Mouse (Mus musculus) forebrain, embryonic 16.5 days (tissue): ENCODE data around the gene AI661453. TPM values are rescaled to one million over a fixed set of nuclear protein-coding genes. Genes with fewer than 3 reads are reported as not detected.
"Not testable (repeated sequence)": the region's sequence is repeated elsewhere in the genome, so short reads cannot be mapped to it uniquely, and the experiment has no call there.

Source experiments
- ATAC-seq: fragments of 200-750 bp; cut with Nextera tagmentation; 2 replicates; pipeline ENCODE4 v1.8.0; 2017; ENCODE audit warnings: mild to moderate bottlenecking, moderate library complexity
- H3K27ac ChIP-seq: fragments of 300-500 bp; sonication (generic); 2 replicates; pipeline ENCODE4 v1.5.1; 2014; ENCODE audit warnings: low read length, control low read depth
- H3K27me3 ChIP-seq: fragments of 300-500 bp; sonication (generic); replicated peaks from 2 replicates; pipeline ENCODE4 v1.6.1; 2014; ENCODE audit warnings: low read length; ENCODE audit not compliant: control insufficient read depth, insufficient read depth
- H3K36me3 ChIP-seq: fragments of 300-500 bp; sonication (generic); 2 replicates; pipeline ENCODE4 v1.6.1; 2014; ENCODE audit not compliant: control insufficient read depth, insufficient read depth
- H3K4me1 ChIP-seq: fragments of 300-500 bp; sonication (generic); replicated peaks from 2 replicates; pipeline ENCODE4 v1.6.1; 2014; ENCODE audit warnings: low read length; ENCODE audit not compliant: control insufficient read depth, insufficient read depth
- H3K4me2 ChIP-seq: fragments of 300-500 bp; sonication (generic); 2 replicates; pipeline ENCODE4 v1.6.1; 2014; ENCODE audit warnings: mild to moderate bottlenecking, low read length, control low read depth
- H3K4me3 ChIP-seq: fragments of 300-500 bp; sonication (generic); replicated peaks from 2 replicates; pipeline ENCODE4 v1.5.1; 2014; ENCODE audit warnings: mild to moderate bottlenecking, low read length, control low read depth
- H3K9ac ChIP-seq: fragments of 300-500 bp; sonication (generic); replicated peaks from 2 replicates; pipeline ENCODE4 v1.6.1; 2014; ENCODE audit warnings: low read depth, low read length, control low read depth
- H3K9me3 ChIP-seq: fragments of 300-500 bp; sonication (generic); 2 replicates; pipeline ENCODE4 v1.6.1; 2016; ENCODE audit warnings: low read length; ENCODE audit not compliant: control insufficient read depth
- WGBS: fragments of 180-500 bp; shearing (Covaris S2); extraction: QIAGEN DNeasy Blood & Tissue Kit; methylation state at CpG from one replicate; pipeline ENCODE4 v1.1.7; 2014; 5-methylcytosine and 5-hydroxymethylcytosine counted together
- polyA plus RNA-seq: library from polyadenylated mRNA; unstranded; fragments of >200 nt; fragmentation: Nextera tagmentation; extraction: Ambion mirVana; gene quantifications from 2 replicates; pipeline ENCODE4 v1.2.1, GENCODE M21; 2015

The AI661453 gene
- polyA plus RNA-seq, 1 experiment from 2014 or later, result 0.22 TPM

DNA sequence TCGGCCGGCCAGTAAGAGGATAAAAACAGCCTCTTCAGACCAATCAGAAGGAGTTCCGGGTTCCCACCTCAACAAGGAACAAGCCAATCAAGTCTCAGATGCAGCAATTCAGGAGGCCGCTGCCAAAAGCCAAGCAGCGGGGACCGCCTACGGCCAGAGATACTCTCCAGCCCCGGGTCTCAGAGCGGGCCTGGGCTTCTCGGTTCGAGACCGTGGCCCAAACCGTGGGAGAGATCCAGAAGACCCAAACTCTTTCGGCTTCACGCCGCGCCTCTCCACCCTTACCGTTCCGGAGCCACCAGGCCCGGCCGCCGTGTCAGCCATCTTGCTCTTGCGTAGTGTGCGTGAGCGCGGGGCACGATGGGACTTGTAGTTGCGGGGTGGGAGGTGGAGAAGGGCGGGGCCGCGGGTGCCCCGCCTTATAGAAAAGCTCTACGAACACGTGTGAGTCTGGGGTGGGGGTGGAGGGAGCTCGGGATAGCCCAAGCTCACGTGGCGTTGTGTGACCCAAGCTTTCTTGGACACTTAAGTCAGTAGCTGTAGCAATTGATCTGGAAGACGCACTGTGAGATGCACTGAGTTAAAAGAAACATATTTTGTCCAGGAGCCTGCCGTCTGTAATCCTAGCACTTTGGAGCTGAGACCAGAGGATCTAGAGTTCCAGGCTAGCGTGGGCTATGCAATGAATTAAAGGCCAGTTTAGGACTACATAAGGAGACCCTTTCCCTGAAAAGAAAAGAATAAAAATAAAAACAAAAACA lies 65.7 kb downstream of the AI661453 start, which contains the start of gene Taf8:
TSS of gene Taf8 (minus strand) at position 347 of the 761 bp plus-strand sequence.
- peak; percentile 99 for ATAC-seq
- 2% methylated on average over 40 of the region's 40 CpGs for WGBS
- no peaks in the 10 kb centered on the region for H3K9me3 ChIP-seq
- no peaks in the 10 kb centered on the region for H3K36me3 ChIP-seq
- H3K4me3 ChIP-seq, result peak within 1 kb of the TSS; percentile 94
- H3K27me3 ChIP-seq, result no peaks in the 10 kb centered on the region
- H3K9ac ChIP-seq, result peak within 1 kb of the TSS; percentile 78
- H3K4me1 ChIP-seq, result peaks cover 15% of the 10 kb centered on the region
- H3K27ac ChIP-seq, result peak within 1 kb of the TSS; percentile 66
- H3K4me2 ChIP-seq, result peak within 1 kb of the TSS; percentile 94

DNA sequence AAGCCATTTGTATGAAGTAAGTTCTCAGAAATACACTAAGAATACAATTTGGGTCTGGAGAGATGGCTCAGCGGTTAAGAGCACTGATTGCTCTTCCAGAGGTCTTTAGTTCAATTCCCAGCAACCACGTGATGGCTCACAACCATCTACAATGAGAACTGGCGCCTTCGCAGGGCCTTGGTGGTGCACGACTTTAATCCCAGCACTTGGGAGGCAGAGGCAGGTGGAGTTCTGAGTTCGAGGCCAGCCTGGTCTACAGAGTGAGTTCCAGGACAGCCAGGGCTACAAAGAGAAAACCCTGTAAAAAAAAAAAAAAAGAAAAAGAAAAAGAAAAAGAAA lies 66.3 kb downstream of the AI661453 start:
- H3K27ac ChIP-seq, H3K9ac ChIP-seq, H3K9me3 ChIP-seq, H3K36me3 ChIP-seq, ATAC-seq, H3K27me3 ChIP-seq, H3K4me2 ChIP-seq, H3K4me3 ChIP-seq: not testable (repeated sequence)
- peaks cover 15% of the 10 kb centered on the region for H3K4me1 ChIP-seq
- WGBS, result 72% methylated on average over 6 of the region's 6 CpGs

DNA sequence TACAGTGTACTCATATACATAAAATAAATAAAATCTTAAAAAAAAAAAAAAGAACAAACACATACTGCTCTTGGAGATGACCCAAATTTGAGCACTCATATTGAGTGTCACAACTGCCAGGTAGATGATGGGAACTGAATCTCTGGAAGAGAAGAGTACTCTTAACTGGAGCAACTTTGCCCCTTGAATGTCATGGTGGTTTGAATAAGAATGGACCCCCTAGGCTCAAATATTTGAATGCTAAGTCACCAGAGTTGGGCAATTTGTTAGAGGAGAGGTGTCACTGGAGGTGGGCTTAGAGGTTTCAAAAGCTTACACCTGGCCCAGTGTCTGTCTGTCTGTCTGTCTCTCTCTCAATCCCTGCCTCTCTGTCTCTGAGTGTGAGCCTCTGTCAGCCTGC lies 67.3 kb downstream of the AI661453 start:
- Histone ChIP-seq H3K9me3 (no peaks in the 10 kb centered on the region), H3K9ac (no peak overlapping the region), H3K27ac (no peak overlapping the region), H3K36me3 (no peaks in the 10 kb centered on the region), H3K4me3 (no peak overlapping the region), H3K4me1 (peaks cover 15% of the 10 kb centered on the region), H3K27me3 (no peaks in the 10 kb centered on the region), H3K4me2 (no peak overlapping the region)
- ATAC-seq, result no peak

DNA sequence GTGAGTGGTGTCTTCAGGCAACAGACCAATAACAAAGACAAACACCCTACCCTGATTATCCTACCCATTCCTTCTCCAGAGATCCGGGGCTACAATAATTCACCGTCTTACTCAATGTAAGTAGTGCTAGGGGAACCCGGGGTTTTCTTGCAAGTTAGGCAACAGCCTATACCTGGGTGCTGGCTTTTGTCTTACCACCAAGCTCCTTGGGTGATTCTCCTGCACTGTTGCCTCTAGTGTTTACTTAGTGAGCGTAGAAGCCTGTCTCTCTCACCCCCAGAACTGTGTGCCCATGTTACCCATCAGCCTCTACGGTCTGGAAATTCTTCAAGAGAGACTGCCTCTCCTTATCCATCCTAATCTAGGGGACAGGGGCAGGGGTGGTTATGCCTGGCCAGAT lies 67.8 kb downstream of the AI661453 start:
- Histone ChIP-seq H3K9me3 (no peaks in the 10 kb centered on the region), H3K9ac (no peak overlapping the region), H3K4me3 (no peak overlapping the region), H3K4me2 (no peak overlapping the region; the same call in 1 of the 2 replicates), H3K27ac (no peak overlapping the region), H3K27me3 (no peaks in the 10 kb centered on the region), H3K4me1 (peaks cover 15% of the 10 kb centered on the region), H3K36me3 (no peaks in the 10 kb centered on the region)
- WGBS, result 77% methylated on average over 5 of the region's 5 CpGs
- no peak for ATAC-seq

DNA sequence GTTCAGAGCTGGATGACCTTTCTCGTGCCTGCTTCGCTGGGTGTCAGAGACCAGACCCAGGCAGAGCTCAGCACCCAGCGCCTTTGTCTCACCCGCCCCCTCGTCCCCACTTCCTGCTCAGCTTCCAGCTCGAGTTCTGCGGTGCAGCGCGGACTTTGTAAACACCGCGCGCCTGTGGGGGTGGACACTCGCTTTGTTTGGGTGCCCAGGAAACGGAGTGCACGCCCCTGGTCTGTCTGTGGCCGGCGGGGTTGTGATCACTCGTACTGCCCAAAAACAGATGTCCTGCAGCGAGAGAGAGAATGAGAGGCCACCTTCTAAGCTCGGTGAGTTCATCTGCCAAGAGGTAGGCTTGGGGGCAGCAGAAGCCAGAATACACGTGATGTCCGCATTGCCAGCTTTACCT lies 68.5 kb downstream of the AI661453 start, which contains the start of gene Ccnd3:
TSS of gene Ccnd3 (plus strand) at position 111 of the 406 bp plus-strand sequence.
- H3K36me3 ChIP-seq, result no peaks in the 10 kb centered on the region
- ATAC-seq, result no peak
- H3K4me1 ChIP-seq, result peaks cover 15% of the 10 kb centered on the region
- H3K9me3 ChIP-seq, result no peaks in the 10 kb centered on the region
- 5% methylated on average over 22 of the region's 22 CpGs for WGBS
- H3K4me3 ChIP-seq, result peak within 1 kb of the TSS; percentile 28
- H3K27me3 ChIP-seq, result no peaks in the 10 kb centered on the region
- peak within 1 kb of the TSS; percentile 41 for H3K9ac ChIP-seq
- peak within 1 kb of the TSS; percentile 51 for H3K4me2 ChIP-seq
- H3K27ac ChIP-seq, result no peak within 1 kb of the TSS

DNA sequence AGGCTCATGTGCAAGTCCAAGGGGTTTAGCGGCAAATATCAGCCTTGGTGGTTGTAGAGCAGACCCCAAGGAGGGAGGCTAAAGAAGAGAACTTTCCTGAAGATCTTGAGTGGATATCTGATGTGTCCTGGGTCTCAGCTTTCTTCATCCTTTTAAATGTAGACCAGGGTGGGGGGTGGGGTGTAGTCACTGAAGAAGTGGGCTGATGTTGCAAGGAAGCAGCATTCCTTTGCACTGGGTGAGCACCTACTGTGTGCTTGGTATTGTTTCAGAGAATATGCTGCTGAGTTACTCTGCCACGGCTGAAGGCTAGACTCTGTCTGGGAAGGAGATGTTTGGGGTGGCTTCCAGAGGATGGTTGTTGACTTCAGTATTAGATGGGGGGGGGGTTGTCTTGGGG lies 69.2 kb downstream of the AI661453 start:
- 60% methylated on average over 2 of the region's 2 CpGs for WGBS
- no peaks in the 10 kb centered on the region for H3K27me3 ChIP-seq
- ATAC-seq, result no peak
- peaks cover 15% of the 10 kb centered on the region for H3K4me1 ChIP-seq
- H3K9ac ChIP-seq, result no peak overlapping the region
- no peak overlapping the region for H3K4me2 ChIP-seq
- H3K27ac ChIP-seq, result no peak overlapping the region
- no peak overlapping the region for H3K4me3 ChIP-seq
- H3K9me3 ChIP-seq, result no peaks in the 10 kb centered on the region
- H3K36me3 ChIP-seq, result no peaks in the 10 kb centered on the region

DNA sequence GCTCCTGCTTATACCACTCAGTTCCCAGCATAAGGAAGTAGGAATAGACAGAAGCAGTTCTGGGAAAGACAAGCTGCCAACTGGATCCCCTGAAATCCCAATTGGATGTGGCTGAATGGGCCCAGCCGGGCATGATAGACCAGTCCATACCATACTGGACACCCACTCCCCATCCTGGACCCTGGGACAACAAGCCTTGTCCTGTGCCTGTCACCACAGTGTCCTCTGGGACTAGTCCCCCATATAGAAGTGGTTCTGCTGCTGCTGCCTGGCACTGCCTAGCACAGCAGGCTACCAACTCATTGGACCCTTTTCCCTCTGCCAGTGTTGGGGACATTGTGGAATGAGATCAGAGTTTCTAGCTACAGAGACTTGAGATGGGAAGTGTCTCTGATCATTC lies 69.6 kb downstream of the AI661453 start:
- WGBS, result 87% methylated on average over 1 of the region's 1 CpGs
- H3K4me1 ChIP-seq, result peaks cover 12% of the 10 kb centered on the region
- H3K27ac ChIP-seq, result no peak overlapping the region
- H3K4me3 ChIP-seq, result no peak overlapping the region
- no peaks in the 10 kb centered on the region for H3K27me3 ChIP-seq
- no peaks in the 10 kb centered on the region for H3K9me3 ChIP-seq
- no peak overlapping the region for H3K4me2 ChIP-seq
- ATAC-seq, result no peak
- no peak overlapping the region for H3K9ac ChIP-seq
- H3K36me3 ChIP-seq, result no peaks in the 10 kb centered on the region

DNA sequence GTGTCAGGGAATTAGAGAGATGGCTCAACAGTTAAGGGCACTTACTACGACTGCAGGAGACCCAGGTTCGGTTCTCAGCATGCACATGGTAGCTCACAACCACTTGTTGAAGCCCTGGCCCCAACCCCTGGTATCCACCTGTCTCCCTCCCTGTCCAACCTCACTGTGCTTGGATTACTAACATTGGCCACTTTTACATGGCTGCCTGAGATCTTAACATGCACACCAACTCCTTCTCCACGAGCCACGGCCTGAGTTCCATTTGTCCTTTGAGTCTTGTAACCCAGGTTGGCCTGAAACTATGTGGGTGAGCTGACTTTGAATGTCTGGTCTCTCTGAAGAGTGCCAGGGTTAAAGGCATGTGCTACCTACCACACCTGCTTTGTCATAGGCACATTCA lies 70.3 kb downstream of the AI661453 start:
- no peak overlapping the region for H3K4me2 ChIP-seq
- no peaks in the 10 kb centered on the region for H3K9me3 ChIP-seq
- no peak overlapping the region for H3K4me3 ChIP-seq
- no peak for ATAC-seq
- no peak overlapping the region for H3K9ac ChIP-seq
- 93% methylated on average over 4 of the region's 4 CpGs for WGBS
- no peak overlapping the region for H3K27ac ChIP-seq
- peaks cover 6% of the 10 kb centered on the region for H3K4me1 ChIP-seq
- H3K36me3 ChIP-seq, result no peaks in the 10 kb centered on the region
- no peaks in the 10 kb centered on the region for H3K27me3 ChIP-seq

DNA sequence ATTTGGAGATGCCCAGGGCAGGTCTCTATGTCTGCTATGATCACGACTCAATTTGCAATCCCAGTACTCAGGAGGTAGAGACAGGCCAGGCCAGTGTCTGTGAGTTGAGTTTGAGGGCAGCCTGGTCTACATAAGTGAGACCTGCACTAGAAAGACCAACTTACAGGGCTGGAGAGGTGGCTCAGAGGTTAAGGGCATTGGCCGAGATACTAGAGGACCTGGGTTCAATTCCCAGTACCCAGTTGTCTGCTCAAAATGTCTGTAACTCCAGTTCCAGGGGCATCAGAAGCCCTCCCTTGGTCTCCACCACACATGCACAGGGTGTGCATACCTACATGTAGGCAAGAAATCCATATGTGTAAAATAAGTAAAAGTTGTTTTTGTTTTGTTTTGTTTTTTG lies 71.1 kb downstream of the AI661453 start:
- Histone ChIP-seq H3K4me3 (no peak overlapping the region), H3K4me1 (peaks cover 4% of the 10 kb centered on the region), H3K4me2 (no peak overlapping the region), H3K36me3 (no peaks in the 10 kb centered on the region), H3K9ac (no peak overlapping the region), H3K27ac (no peak overlapping the region), H3K27me3 (no peaks in the 10 kb centered on the region), H3K9me3 (no peaks in the 10 kb centered on the region)
- no peak for ATAC-seq
- WGBS, result 87% methylated on average over 2 of the region's 2 CpGs
